Mouse (Mus musculus) lung, postnatal 0 days (tissue): ENCODE measurements around the gene Rrh. TPM values are rescaled to one million over a fixed set of nuclear protein-coding genes. Genes with fewer than 3 reads are reported as not detected.

Source experiments
- ATAC-seq: fragments of 200-750 bp; cut with Nextera tagmentation; 2 replicates; pipeline ENCODE4 v1.8.0; 2017; ENCODE audit warnings: moderate library complexity
- DNase-seq: peaks from one replicate; pipeline ENCODE4 v3.0.0-alpha.2; 2016; ENCODE audit warnings: low spot score
- H3K27ac ChIP-seq: fragments of 300-500 bp; sonication (generic); 2 replicates; pipeline ENCODE4 v1.5.1; 2014; ENCODE audit warnings: antibody characterized with exemption, mild to moderate bottlenecking, low read length, mixed read lengths
- H3K27me3 ChIP-seq: fragments of 300-500 bp; sonication (generic); replicated peaks from 2 replicates; pipeline ENCODE4 v1.6.1; 2014; ENCODE audit warnings: low read length, mixed read lengths; ENCODE audit not compliant: insufficient read depth
- H3K36me3 ChIP-seq: fragments of 300-500 bp; sonication (generic); 2 replicates; pipeline ENCODE4 v1.6.1; 2014; ENCODE audit warnings: low read length, mixed read lengths; ENCODE audit not compliant: insufficient read depth
- H3K4me1 ChIP-seq: fragments of 300-500 bp; sonication (generic); 2 replicates; pipeline ENCODE4 v1.6.1; 2014; ENCODE audit warnings: antibody characterized with exemption, low read depth, low read length, mixed read lengths; ENCODE audit not compliant: insufficient read depth
- H3K4me2 ChIP-seq: fragments of 300-500 bp; sonication (generic); replicated peaks from 2 replicates; pipeline ENCODE4 v1.6.1; 2014; ENCODE audit warnings: low read depth, mild to moderate bottlenecking, low read length, moderate library complexity, mixed read lengths
- H3K4me3 ChIP-seq: fragments of 300-500 bp; sonication (generic); 2 replicates; pipeline ENCODE4 v1.5.1; 2014; ENCODE audit warnings: low read depth, low read length
- H3K9ac ChIP-seq: fragments of 300-500 bp; sonication (generic); replicated peaks from 2 replicates; pipeline ENCODE4 v1.6.1; 2014; ENCODE audit warnings: low read depth, mild to moderate bottlenecking
- H3K9me3 ChIP-seq: fragments of 300-500 bp; sonication (generic); 2 replicates; pipeline ENCODE4 v1.6.1; 2016; ENCODE audit warnings: low read length, mixed read lengths
- CTCF ChIP-seq: IDR thresholded peaks from 2 replicates; pipeline ENCODE4 v1.5.1; 2016; ENCODE audit warnings: antibody characterized with exemption, mild to moderate bottlenecking
- EP300 ChIP-seq: IDR thresholded peaks from 2 replicates; pipeline ENCODE4 v1.6.1; 2016; ENCODE audit warnings: antibody characterized with exemption, mild to moderate bottlenecking, control low read depth
- WGBS: fragments of 180-500 bp; shearing (Covaris S2); extraction: QIAGEN DNeasy Blood & Tissue Kit; methylation state at CpG from one replicate; pipeline ENCODE4 v1.1.7; 2014; 5-methylcytosine and 5-hydroxymethylcytosine counted together
- polyA plus RNA-seq: library from polyadenylated mRNA; unstranded; fragments of >200 nt; fragmentation: Nextera tagmentation; extraction: Ambion mirVana; gene quantifications from 2 replicates; pipeline ENCODE4 v1.2.1, GENCODE M21; 2015

Gene Rrh
- polyA plus RNA-seq, 1 experiment from 2014 or later: not detected

- Histone ChIP-seq H3K9ac (no peak overlapping the region), H3K4me3 (peak overlapping the region; percentile 22), H3K4me2 (peak overlapping the region; percentile 49), H3K9me3 (no peaks in the 10 kb centered on the region), H3K27me3 (no peaks in the 10 kb centered on the region), H3K36me3 (no peaks in the 10 kb centered on the region), H3K4me1 (no peaks in the 10 kb centered on the region), H3K27ac (0 out of 2 replicates have a peak overlapping the region, but pooled peaks have one; percentile 26)
- peak; percentile 71 for DNase-seq
- peak; percentile 51 for ATAC-seq
- WGBS: 16% methylated on average over 11 of the region's 11 CpGs
- no peak for TF ChIP-seq CTCF
- TF ChIP-seq EP300: no peak
Measured at GRCm38 (mm10) chr3:129836051-129836697, 13.8 kb upstream of the Rrh start.

- TF ChIP-seq EP300: no peak
- no peak for TF ChIP-seq CTCF
- Histone ChIP-seq H3K36me3 (no peaks in the 10 kb centered on the region), H3K4me2 (peak within 1 kb of the TSS; percentile 49), H3K27me3 (no peaks in the 10 kb centered on the region), H3K9me3 (no peaks in the 10 kb centered on the region), H3K4me3 (peak within 1 kb of the TSS; percentile 22), H3K4me1 (no peaks in the 10 kb centered on the region), H3K27ac (0 out of 2 replicates have a peak within 1 kb of the TSS, but pooled peaks have one; percentile 26), H3K9ac (no peak within 1 kb of the TSS)
- ATAC-seq (no peak), DNase-seq (peak; percentile 38)
- 45% methylated on average over 6 of the region's 6 CpGs for WGBS
Measured at GRCm38 (mm10) chr3:129835388-129835934, 13.1 kb upstream of the Rrh start, which contains the start of gene Cfi. Gene Cfi, plus strand, starts transcription at chr3:129835884.

GRCm38 (mm10) chr3:129831035-129831568 lies 8.7 kb upstream of the Rrh start, which contains the start of gene Gar1:
Gene Gar1, minus strand, starts transcription at chr3:129831396.
- ATAC-seq (peak; percentile 95), DNase-seq (peak; percentile 98)
- Histone ChIP-seq H3K4me1 (no peaks in the 10 kb centered on the region), H3K4me3 (peak within 1 kb of the TSS; percentile 86), H3K27ac (peak within 1 kb of the TSS; percentile 84), H3K27me3 (no peaks in the 10 kb centered on the region), H3K9me3 (no peaks in the 10 kb centered on the region), H3K9ac (peak within 1 kb of the TSS; percentile 70), H3K36me3 (no peaks in the 10 kb centered on the region), H3K4me2 (peak within 1 kb of the TSS; percentile 74)
- WGBS: under 1% methylated on average over 57 of the region's 60 CpGs
- TF ChIP-seq CTCF: no peak
- no peak; the same call in 1 of the 2 replicates for TF ChIP-seq EP300

GRCm38 (mm10) chr3:129830626-129831025 lies 8.2 kb upstream of the Rrh start:
- peak; percentile 5; the same call in 1 of the 2 replicates for ATAC-seq
- WGBS: under 1% methylated on average over 42 of the region's 45 CpGs

GRCm38 (mm10) chr3:129827691-129828090 lies 5.3 kb upstream of the Rrh start:
- 87% methylated on average over 5 of the region's 5 CpGs for WGBS
- no peak overlapping the region for H3K9ac ChIP-seq

More at GRCm38 (mm10) chr3:129830626-129831025, 8.2 kb upstream of the Rrh start:
- no peak for TF ChIP-seq CTCF
- no peak for TF ChIP-seq EP300
- peak overlapping the region; percentile 84 for H3K27ac ChIP-seq
- no peaks in the 10 kb centered on the region for H3K36me3 ChIP-seq
- DNase-seq: peak; percentile 23
- H3K9me3 ChIP-seq: no peaks in the 10 kb centered on the region
- peak overlapping the region; percentile 70 for H3K9ac ChIP-seq
- no peaks in the 10 kb centered on the region for H3K27me3 ChIP-seq
- peak overlapping the region; percentile 74 for H3K4me2 ChIP-seq
- peak overlapping the region; percentile 86 for H3K4me3 ChIP-seq
- no peaks in the 10 kb centered on the region for H3K4me1 ChIP-seq

GRCm38 (mm10) chr3:129826691-129827090 lies 4.3 kb upstream of the Rrh start:
- Histone ChIP-seq H3K9me3 (no peaks in the 10 kb centered on the region), H3K36me3 (peaks cover 4% of the 10 kb centered on the region; the same call in 1 of the 2 replicates), H3K4me2 (no peak overlapping the region), H3K4me3 (no peak overlapping the region), H3K9ac (no peak overlapping the region), H3K4me1 (no peaks in the 10 kb centered on the region), H3K27ac (no peak overlapping the region), H3K27me3 (no peaks in the 10 kb centered on the region)
- ATAC-seq: no peak
- no peak for DNase-seq
- WGBS: 87% methylated on average over 10 of the region's 10 CpGs
- TF ChIP-seq CTCF: no peak
- TF ChIP-seq EP300: no peak

More at GRCm38 (mm10) chr3:129827691-129828090, 5.3 kb upstream of the Rrh start:
- H3K27me3 ChIP-seq: no peaks in the 10 kb centered on the region
- H3K9me3 ChIP-seq: no peaks in the 10 kb centered on the region
- peaks cover 4% of the 10 kb centered on the region; the same call in 1 of the 2 replicates for H3K36me3 ChIP-seq
- no peak overlapping the region for H3K27ac ChIP-seq
- TF ChIP-seq CTCF: no peak
- no peak for TF ChIP-seq EP300
- DNase-seq: no peak
- no peak overlapping the region for H3K4me3 ChIP-seq
- H3K4me2 ChIP-seq: no peak overlapping the region
- H3K4me1 ChIP-seq: no peaks in the 10 kb centered on the region
- no peak for ATAC-seq
